Mouse (Mus musculus) heart, postnatal 0 days (tissue): Measurements from ENCODE around the gene Fads1. TPM values are rescaled to one million over a fixed set of nuclear protein-coding genes. Genes with fewer than 3 reads are reported as not detected.

Experiments used
- ATAC-seq: fragments of 200-750 bp; cut with Nextera tagmentation; 2 replicates; pipeline ENCODE4 v1.8.0; 2017; ENCODE audit warnings: low read depth, moderate number of reproducible peaks, moderate library complexity; ENCODE audit not compliant: insufficient read depth
- DNase-seq: peaks from one replicate; pipeline ENCODE4 v3.0.0-alpha.2; 2016; ENCODE audit warnings: low spot score
- H3K27ac ChIP-seq: fragments of 300-500 bp; sonication (generic); 2 replicates; pipeline ENCODE4 v1.5.1; 2014; ENCODE audit warnings: low read depth, mild to moderate bottlenecking
- H3K27me3 ChIP-seq: fragments of 300-500 bp; sonication (generic); 2 replicates; pipeline ENCODE4 v1.6.1; 2014; ENCODE audit warnings: low read length, mixed read lengths; ENCODE audit not compliant: control insufficient read depth, insufficient read depth
- H3K36me3 ChIP-seq: fragments of 300-500 bp; sonication (generic); replicated peaks from 2 replicates; pipeline ENCODE4 v1.6.1; 2014; ENCODE audit warnings: low read length, mixed read lengths; ENCODE audit not compliant: control insufficient read depth, insufficient read depth
- H3K4me1 ChIP-seq: fragments of 300-500 bp; sonication (generic); 2 replicates; pipeline ENCODE4 v1.6.1; 2014; ENCODE audit warnings: antibody characterized with exemption; ENCODE audit not compliant: control insufficient read depth, insufficient read depth
- H3K4me2 ChIP-seq: fragments of 300-500 bp; sonication (generic); 2 replicates; pipeline ENCODE4 v1.6.1; 2014; ENCODE audit warnings: low read depth, mild to moderate bottlenecking, low read length, moderate library complexity
- H3K4me3 ChIP-seq: fragments of 300-500 bp; sonication (generic); 2 replicates; pipeline ENCODE4 v1.5.1; 2014; ENCODE audit warnings: low read depth, low read length
- H3K9ac ChIP-seq: fragments of 300-500 bp; sonication (generic); replicated peaks from 2 replicates; pipeline ENCODE4 v1.6.1; 2014; ENCODE audit warnings: low read depth, low read length, mixed read lengths
- H3K9me3 ChIP-seq: fragments of 300-500 bp; sonication (generic); replicated peaks from 2 replicates; pipeline ENCODE4 v1.6.1; 2016; ENCODE audit warnings: low read length; ENCODE audit not compliant: control insufficient read depth
- CTCF ChIP-seq: IDR thresholded peaks from 2 replicates; pipeline ENCODE4 v1.5.1; 2016; ENCODE audit warnings: antibody characterized with exemption, control low read depth, low read depth
- EP300 ChIP-seq: IDR thresholded peaks from 2 replicates; pipeline ENCODE4 v1.6.1; 2016; ENCODE audit warnings: antibody characterized with exemption, low read depth
- WGBS: fragments of 180-500 bp; shearing (Covaris S2); extraction: QIAGEN DNeasy Blood & Tissue Kit; methylation state at CpG from one replicate; pipeline ENCODE4 v1.1.7; 2014; 5-methylcytosine and 5-hydroxymethylcytosine counted together
- polyA plus RNA-seq: library from polyadenylated mRNA; unstranded; fragments of >200 nt; fragmentation: Nextera tagmentation; extraction: Ambion mirVana; gene quantifications from 2 replicates; pipeline ENCODE4 v1.2.1, GENCODE M21; 2015
- total RNA-seq: library from RNA; depleted of rRNA; stranded (reverse); fragments of >200 nt; gene quantifications from 2 replicates; pipeline ENCODE4 v1.2.3, GENCODE M21; 2014; ENCODE audit warnings: low replicate concordance; rRNA removed

The Fads1 gene
- 60.1 and 62.4 TPM in 2 replicates for total RNA-seq
- polyA plus RNA-seq: 21.5 and 22.1 TPM in 2 replicates

GRCm38 (mm10) chr19:10182670-10183298 lies at the start of gene Fads1:
Gene Fads1 (plus strand): TSS chr19:10182888.
- WGBS: under 1% methylated on average over 64 of the region's 70 CpGs
- Histone ChIP-seq H3K4me1 (0 out of 2 replicates have a peak, but pooled peaks cover 10% of the 10 kb centered on the region), H3K4me2 (peak within 1 kb of the TSS; percentile 74), H3K36me3 (peaks cover 24% of the 10 kb centered on the region), H3K27me3 (no peaks in the 10 kb centered on the region), H3K4me3 (peak within 1 kb of the TSS; percentile 67), H3K27ac (peak within 1 kb of the TSS; percentile 82), H3K9me3 (no peaks in the 10 kb centered on the region), H3K9ac (peak within 1 kb of the TSS; percentile 61)
- TF ChIP-seq CTCF (peak; percentile 54), EP300 (no peak)
- DNase-seq (peak; percentile 94), ATAC-seq (peak; percentile 96)

- ATAC-seq: peak; percentile 55; the same call in 1 of the 2 replicates
- no peak overlapping the region for H3K27ac ChIP-seq
- H3K4me2 ChIP-seq: no peak overlapping the region
- TF ChIP-seq CTCF: no peak
- TF ChIP-seq EP300: no peak
- H3K9ac ChIP-seq: no peak overlapping the region
- DNase-seq: peak; percentile 51
- H3K27me3 ChIP-seq: no peaks in the 10 kb centered on the region
- H3K4me3 ChIP-seq: no peak overlapping the region
- 17% methylated on average over 2 of the region's 2 CpGs for WGBS
- H3K36me3 ChIP-seq: no peaks in the 10 kb centered on the region
- no peaks in the 10 kb centered on the region for H3K4me1 ChIP-seq
- H3K9me3 ChIP-seq: no peaks in the 10 kb centered on the region
These were observed 48.0 kb upstream of the Fads1 start for GRCm38 (mm10) chr19:10134692-10135091.

DNA sequence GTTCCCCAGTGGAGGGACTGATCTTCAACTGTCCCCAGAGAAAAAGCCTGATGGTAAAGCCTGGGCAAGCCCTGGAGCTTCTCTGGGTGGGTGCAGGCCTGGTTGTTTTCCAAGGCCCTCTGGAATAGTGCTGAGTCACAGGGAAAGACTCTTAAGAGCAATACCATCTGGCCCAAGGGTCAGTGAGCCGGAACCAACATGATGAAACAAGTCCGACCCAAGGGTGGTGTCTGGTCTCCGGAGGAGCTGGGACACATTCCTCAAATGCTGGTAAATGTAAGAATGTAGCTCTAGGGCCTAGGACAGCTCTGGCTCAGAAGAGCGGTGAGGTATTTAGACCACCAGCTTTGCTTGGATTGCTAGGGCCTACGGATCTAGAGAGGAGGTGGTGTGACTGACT lies 45.3 kb upstream of the Fads1 start:
- Histone ChIP-seq H3K27ac (no peak overlapping the region), H3K4me3 (no peak overlapping the region), H3K36me3 (no peaks in the 10 kb centered on the region), H3K27me3 (no peaks in the 10 kb centered on the region), H3K9ac (no peak overlapping the region), H3K9me3 (no peaks in the 10 kb centered on the region), H3K4me2 (no peak overlapping the region), H3K4me1 (no peaks in the 10 kb centered on the region)
- ATAC-seq (no peak), DNase-seq (no peak)
- 73% methylated on average over 5 of the region's 5 CpGs for WGBS
- TF ChIP-seq EP300 (no peak), CTCF (no peak)

DNA sequence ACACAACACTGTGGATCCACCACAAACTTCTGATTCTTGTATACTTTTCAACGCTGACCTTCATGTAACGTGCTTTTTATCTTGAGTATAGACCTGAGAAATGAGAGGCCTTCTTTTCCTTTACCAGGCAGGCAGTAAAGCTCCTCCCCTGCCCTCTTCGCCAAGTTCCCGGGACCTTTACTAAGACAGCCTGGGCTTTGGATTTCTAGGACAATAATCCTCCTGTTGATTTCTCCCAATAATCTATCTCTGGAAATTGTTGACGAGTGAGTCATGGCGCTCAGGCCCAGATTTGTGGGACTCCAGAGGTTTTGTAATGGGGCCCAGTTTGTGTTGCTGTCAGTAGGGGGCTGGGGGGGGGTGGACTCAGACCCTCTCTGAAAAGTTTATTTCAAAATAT lies 43.0 kb upstream of the Fads1 start:
- H3K9ac ChIP-seq: no peak overlapping the region
- 68% methylated on average over 6 of the region's 6 CpGs for WGBS
- no peak overlapping the region for H3K4me3 ChIP-seq
- no peaks in the 10 kb centered on the region for H3K36me3 ChIP-seq
- H3K27me3 ChIP-seq: no peaks in the 10 kb centered on the region
- H3K27ac ChIP-seq: no peak overlapping the region
- DNase-seq (no peak), ATAC-seq (no peak)
- H3K4me1 ChIP-seq: no peaks in the 10 kb centered on the region
- no peaks in the 10 kb centered on the region for H3K9me3 ChIP-seq
- TF ChIP-seq EP300: no peak
- TF ChIP-seq CTCF: no peak
- H3K4me2 ChIP-seq: no peak overlapping the region

DNA sequence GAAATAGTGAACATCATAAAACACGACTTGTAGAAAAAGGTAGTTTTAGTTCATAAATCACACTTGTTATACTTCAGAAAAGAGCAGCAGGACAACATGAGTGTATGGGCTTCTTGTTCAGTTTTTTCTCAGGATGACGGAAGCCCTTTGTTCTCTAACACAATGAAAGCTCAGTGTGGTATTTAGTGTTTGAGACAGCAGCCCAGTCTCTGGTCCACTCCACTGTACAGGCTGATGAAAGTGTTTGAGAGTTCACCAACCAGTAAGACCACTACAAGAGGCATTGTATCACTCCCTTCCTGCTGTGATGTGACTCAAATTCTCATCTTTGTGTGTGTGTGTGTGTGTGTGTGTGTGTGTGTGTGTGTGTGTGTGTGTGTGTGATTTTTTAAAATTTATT lies 39.0 kb upstream of the Fads1 start:
- no peak for DNase-seq
- Histone ChIP-seq H3K27me3 (no peaks in the 10 kb centered on the region), H3K27ac (no peak overlapping the region), H3K4me3 (no peak overlapping the region), H3K9me3 (no peaks in the 10 kb centered on the region), H3K9ac (no peak overlapping the region), H3K4me2 (no peak overlapping the region), H3K4me1 (no peaks in the 10 kb centered on the region), H3K36me3 (no peaks in the 10 kb centered on the region)
- ATAC-seq: no peak
- 65% methylated on average over 2 of the region's 2 CpGs for WGBS
- no peak for TF ChIP-seq EP300

DNA sequence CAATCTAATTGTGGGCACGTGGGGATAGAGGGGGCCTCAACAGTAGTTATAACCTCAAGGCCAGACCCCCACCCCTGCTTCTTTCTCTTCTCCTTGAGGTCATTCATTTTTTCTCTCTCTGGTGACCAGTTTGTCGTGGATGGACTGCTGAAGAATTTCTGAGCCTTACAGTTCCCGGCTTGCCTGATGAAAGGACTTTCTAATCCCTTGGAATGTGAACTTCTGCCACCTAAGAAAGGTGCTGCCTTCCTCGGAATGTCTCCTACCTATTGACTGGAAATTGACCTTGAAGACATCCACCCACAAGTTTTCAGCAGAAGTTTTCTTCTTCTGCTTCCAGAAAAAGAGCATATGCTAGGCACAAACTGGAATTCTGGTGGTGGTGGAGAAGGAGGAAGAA lies 38.2 kb upstream of the Fads1 start:
- H3K9ac ChIP-seq: no peak overlapping the region
- H3K9me3 ChIP-seq: no peaks in the 10 kb centered on the region
- no peaks in the 10 kb centered on the region for H3K36me3 ChIP-seq
- WGBS: 54% methylated on average over 4 of the region's 4 CpGs
- ATAC-seq: no peak
- no peak for DNase-seq
- H3K27me3 ChIP-seq: no peaks in the 10 kb centered on the region
- no peaks in the 10 kb centered on the region for H3K4me1 ChIP-seq
- TF ChIP-seq CTCF (no peak), EP300 (no peak)
- no peak overlapping the region for H3K4me2 ChIP-seq
- H3K27ac ChIP-seq: no peak overlapping the region
- H3K4me3 ChIP-seq: no peak overlapping the region
